Mouse (Mus musculus) R1 (cell line): ENCODE measurements around the gene Syn3.

Source experiments
- DNase-seq: peaks from one replicate; pipeline ENCODE4 v3.0.0-alpha.2; 2018; ENCODE audit warnings: low read depth, low spot score

The Syn3 gene

DNA sequence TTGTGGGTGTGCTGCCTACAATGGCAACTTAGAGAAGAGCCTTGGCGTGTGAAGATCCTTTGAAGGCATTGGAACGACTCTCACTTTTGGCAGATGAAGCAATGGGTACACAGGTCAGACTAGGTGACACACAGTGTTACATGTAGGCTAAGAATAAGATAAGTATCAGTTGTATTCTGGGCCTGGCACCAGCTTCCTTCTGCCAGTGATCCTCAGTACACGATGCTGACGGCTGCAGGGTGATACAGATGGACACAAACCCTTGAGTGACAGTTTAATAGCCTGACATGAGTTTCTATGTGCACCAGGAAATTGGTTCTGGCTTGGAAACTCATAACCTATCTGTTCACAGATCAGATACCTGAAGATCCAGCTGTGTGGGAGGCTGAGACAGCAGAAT, 391.0 kb downstream of the Syn3 start:
- DNase-seq, result no peak

DNA sequence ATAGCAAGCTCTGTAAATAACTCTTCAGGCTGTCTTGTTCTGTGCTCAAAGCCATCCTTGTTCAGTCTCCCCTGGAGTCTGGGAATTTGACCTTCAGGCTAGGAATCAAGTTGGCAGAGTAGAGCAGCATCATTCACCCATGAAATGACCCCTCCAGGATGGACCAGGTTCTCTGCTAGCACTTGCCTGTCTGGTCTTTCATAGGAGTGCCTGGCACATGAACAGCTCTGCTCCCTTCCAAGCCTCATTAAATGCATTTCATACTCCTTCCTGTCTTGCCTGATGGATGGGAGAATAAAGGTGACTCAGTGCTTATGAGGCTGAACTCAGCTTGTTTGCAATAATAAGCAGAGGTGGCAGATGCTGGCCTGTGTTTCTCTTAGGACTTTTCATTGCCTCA, 394.7 kb downstream of the Syn3 start:
- DNase-seq, result no peak

DNA sequence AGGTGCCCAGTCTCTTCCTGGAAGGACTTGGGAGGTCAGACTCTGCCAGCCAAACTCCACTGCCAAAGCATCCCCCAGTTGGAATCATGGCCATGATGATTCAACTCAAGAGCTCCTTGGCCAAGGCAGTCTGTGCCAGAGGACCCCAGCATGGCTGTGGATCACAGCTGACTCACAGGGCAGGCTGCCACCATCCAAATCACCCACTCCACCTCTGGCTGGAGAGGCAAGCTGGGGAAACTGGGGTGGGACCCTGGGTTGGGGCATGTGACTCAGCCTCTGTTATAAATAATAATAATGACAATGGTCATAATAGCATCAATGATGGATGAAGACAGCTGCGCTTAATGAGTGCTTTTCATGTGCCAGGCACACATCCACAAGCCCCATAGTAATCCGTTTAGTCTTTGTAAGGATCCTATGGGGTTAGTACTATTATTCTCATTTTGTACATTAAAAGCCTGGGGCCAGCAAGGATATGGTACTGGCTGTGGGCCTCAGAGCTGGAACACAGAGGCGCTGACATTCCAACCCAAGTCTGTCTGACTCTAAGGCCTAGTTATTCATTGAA, 398.3 kb downstream of the Syn3 start:
- DNase-seq, result no peak

DNA sequence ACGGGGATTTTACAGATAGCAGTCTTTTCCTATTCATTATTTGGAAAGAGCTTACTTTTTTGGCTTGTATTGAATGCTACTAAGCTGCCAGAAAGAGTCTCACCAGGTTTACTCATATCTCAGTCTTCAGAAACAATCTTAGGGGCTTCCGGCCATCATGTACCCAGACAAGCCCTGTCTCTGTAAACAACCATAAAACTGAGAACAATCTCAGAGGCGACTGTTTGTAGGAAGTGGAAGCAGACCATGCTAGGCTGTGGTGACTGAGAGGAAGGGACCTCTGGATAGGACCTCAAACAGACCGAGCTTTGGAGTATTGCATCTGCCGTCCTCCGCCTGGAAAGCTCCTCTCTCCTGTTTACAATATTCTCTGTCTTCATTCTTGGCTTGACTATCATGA, 400.3 kb downstream of the Syn3 start:
- DNase-seq, result no peak

DNA sequence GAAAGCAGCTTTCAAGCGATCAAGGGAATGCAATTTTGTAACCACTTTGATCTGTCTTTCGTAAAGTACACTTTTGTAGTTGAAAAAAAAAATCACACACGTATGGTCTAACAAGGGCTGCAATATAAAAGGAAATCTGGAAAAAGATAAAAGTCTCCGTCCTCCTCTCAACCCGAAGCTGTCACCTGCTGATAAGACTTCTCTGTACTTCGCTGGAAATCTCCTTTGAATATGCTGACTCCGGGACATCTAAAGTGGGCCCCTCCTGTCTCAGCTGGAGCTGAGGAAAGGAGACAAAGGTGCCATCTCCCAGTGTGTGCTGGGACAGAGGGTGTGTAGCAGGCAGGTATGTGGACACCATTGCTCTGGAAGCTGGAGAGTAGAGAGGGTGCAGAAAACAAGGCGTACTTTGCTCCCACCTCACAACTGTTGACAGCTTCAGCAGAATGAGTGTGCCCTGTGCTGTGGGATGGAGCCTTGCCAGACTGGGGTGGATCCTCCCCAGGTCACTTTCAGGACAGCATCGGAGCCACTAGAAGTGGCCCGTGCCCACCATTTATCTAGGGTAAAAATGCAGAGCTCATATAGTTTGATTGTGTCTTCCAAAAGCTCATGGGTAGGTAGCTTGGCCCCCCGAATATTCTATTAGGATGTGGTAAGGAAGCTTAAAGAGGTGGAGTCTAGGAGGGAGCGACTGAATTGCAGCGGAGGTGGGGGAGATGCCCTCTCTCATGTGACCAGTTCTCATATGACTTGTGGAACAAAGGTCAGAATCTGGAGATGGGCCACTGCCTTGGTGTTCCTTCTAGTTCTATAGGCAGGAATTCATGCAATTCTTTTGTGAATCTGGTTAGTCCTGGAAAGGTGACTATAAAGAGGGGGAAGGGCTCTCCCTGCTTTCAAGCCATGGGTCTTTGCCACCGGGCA, 405.3 kb downstream of the Syn3 start:
- DNase-seq, result peak; percentile 4

DNA sequence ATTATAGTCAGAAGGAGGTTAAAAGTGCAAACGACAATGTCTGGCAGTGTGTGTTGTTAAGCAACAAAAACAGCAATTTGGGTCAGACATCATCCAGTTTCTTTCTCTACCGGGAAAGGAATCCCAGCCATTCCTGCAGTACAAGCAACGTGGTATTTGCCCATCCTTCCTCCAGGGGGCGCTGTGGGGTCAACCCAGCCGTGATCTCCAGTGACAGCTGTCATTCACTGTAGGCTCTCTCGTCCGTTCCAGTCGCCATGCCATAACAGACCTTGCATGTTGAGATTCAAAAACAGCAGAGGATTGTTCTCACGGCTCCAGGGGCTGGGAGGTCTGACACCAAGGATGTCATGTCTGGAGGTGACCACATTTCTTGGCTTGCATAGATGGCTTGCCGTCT, 406.8 kb downstream of the Syn3 start:
- DNase-seq, result peak; percentile 65

DNA sequence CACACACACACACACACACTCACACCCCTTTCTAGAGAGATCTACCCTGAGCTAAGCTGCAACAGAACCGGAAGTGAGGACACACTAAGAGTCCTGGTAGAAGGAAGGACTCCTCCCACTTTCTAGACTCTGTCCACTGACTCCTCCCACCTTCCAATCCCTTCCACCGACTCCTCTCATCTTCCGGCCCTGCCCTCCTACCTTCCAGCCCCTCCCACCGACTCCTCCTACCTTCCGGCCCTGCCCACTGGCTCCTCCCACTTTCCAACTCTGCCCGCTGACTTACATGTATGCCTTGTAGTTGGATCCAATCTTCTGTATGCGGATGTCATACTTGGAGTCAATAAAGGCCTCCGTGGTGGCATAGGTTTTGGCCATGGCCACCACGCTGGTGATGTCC, 418.8 kb downstream of the Syn3 start:
- peak; percentile 93 for DNase-seq

DNA sequence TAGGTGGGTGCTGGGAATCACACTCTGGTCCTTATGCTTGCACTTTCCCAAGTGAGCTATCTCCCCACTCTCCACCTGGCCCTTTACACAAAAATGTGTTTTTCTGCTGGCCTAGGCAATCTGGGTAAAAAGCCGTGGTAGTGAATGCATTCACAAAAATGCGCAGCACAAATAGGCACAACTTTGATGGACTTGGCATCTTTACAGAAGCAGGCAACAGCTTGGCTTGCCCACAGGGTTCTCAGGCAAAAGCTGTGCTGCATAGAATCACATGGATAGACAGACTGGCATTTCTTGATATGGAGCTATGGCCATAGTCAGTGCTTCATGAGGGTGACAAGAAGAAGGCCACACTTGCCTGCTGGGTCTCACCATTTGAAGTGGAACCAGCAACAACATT, 419.9 kb downstream of the Syn3 start:
- no peak for DNase-seq

DNA sequence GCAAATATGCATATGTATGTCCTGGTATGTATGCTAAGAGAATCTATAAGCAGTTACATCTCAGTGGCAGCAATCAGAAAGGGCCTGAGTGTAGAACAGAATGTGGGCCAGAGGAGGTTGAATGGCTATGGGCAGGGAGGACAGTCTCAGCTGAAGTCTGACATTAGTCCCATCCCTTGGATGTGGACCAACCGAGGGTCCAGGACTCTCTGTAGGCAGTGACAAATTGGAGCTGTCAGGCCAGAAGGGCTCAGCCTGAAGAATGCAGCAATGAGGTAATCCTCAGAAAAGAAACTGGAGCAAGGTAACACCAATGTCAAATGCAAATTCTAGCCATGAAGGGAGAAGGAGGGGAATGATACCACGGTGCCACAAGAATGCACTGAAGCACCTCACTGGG, 421.4 kb downstream of the Syn3 start:
- DNase-seq, result no peak

DNA sequence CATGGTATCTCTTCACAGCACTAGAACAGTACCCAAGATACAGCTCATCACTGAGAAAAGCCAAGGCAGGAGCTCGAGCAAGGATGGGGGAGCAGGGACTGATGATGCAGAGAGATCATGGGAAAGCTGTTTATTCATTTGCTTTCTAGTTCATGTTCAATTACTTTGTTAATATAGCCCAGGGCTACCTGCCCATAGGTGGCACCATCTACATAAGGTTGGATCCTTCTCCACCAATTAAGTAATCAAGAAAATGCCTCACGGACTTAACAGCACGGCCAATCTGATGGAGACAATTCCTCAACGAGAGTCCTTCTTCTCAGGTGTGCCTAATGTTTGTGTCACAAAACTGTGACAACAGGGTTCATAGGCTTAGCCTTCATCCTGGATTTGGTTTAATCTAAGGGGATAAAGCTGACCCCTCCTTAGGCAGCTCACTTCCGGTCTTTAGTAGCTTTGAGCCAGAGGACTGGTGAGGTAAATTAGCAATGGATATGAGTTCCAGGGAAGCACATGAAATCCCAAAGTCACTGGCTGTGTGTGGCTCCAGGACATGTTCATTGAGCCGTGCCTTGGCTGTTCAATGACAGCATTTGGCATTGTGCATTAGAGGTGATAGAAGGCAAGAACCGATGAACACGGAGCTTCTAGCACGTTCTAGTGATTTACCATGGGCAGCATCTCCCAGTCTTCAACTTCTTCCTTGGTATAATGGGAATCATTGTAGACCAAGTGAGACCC, 423.6 kb downstream of the Syn3 start:
- no peak for DNase-seq

DNA sequence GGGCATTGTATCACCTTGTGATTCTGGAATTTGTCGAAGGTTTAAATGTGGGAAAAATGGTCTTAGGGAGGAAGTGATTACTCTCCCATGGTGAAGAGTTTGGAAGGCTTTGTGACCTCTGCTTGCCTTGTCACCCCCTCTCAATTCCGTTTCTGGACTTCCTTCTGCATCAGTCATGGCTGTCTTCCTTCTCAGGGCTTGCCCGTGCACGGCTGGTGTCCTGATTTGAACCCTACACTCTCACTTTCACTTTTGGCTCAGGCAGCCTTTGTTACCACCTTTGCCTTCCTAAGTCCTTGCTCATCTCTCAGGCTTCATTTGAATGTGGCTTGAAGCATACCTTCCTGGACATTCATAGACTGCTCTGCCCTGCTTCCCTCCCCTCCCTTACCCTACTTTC, 424.6 kb downstream of the Syn3 start:
- DNase-seq, result no peak

DNA sequence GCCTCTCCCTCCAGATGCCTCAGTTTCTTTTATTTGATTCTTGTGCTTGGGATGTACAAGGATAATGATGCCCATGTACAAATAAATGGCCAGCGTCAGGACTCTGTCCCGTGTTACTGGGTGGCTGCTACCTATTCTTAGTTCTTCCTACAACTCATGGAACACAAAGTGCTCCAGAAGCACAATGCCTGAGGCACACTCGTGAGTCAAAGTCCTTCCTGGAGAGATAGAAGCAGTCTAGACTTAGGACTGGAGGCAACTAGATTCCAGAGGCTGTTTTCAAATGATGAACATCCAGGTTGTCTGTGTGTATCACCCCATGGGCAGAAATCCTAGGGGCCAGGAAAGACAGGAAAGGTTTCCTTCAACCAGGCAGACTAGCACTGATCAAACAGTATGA, 427.9 kb downstream of the Syn3 start:
- DNase-seq, result no peak

DNA sequence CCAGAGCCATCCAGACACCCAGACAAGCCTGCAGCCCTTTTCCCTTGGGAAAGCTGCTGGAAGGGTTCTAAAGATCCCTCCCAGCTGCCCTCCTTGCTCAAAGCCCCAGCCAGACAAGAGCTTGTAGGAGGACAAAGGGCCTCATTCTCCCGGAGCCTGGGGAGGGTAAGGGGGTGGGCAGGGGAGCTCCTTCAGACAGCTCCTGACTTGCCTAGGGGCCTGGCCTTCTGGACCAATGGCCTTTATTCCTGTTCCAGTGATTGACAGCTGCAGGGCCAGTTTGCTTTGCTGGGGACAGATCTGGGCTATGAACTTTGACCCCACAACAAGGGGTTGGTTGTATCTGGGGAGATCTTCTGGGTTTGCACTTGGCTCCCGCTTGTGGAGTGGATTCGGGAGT, 429.4 kb downstream of the Syn3 start:
- no peak for DNase-seq

DNA sequence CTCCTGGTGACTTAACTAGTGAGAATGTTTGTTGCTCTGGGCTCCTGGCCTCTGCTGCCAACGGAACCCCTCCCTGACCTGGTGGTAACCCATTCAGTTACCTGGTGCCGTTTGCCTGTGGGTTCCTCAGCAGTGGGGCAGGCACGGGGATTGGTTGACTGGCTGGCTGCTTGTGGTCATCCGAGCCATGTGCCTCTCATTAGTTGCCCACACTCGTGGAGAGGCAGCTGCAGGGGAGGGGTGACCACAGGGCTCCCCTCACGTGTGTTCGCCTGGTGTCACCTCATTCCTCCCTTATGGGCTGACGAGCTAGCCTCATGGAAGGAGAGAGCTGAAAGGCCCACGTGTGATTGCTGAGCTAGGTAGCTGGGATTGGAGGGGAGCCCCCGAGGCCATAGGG, 430.8 kb downstream of the Syn3 start:
- no peak for DNase-seq

DNA sequence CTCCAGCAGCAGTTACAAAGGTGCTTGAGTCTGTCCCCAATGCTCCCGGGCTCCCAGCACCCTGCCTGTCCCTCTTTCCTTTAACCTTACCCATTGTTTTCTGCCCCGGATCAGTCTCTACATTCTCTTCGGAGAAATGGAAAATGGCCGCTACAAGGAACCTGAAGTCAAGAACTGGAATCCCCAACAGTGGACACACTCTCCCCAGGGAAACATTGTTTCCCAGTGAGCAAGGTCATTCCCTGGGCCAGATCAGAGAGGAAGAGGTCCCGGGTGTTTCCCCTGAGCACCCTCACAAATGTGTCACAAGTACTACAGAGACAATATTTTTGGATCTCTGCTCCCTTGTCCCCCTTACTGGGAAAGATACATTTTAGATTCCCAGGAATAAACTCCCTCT, 432.0 kb downstream of the Syn3 start:
- no peak for DNase-seq

DNA sequence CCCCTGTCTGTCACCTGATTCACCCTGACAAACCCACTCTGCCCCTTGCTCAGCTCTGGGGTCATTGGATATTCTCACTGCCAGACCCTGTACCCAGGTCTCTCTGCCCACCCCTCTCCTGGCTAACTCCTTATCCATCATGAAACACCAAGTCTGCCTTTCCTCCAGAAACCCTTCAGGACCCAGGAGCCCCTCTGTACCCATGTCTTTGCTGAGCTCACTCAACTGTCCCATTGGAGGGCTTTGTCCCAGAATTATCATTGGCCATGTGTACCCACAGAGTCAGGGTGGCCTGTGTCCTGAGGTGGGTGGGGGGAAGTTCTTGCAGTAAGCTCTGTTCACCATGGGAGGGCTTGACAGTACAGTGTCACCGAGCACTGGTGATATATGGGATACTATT, 433.0 kb downstream of the Syn3 start:
- DNase-seq, result no peak

DNA sequence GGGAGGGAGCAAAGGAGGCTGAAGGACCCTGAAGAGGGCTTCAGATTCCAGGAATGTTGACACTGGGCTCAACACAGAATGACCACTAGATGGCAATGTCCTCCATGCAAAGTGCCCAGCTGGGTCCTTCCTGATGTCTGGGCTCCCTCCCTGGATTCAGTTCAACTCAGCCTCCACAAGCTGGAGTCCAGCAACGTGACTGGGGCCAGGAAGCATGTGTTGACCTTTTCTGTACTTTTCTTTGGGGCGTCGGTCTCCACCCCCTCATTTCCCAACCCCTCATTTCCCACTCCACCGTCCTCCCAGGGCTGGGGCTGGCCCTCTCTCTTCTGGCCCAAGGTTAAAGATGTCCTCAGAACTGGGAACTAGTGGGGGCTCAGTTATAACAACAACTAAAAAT, 433.8 kb downstream of the Syn3 start:
- peak; percentile 62 for DNase-seq

DNA sequence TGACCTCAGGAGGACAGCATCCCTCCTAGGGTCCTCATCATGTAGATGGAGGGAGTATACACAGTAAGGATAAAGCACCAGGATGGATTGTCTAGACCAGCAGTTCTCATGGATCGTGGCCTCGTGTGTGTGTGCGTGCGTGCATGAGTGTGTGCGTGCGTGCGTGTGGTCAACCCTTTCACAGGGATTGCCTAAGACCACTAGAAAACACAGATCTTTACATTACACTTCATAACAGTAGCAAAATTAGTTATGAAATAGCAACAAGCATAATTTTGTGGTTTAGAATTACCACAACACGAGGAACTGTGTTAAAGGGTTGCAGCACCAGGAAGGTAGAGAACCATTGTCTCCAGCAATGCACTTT, 435.7 kb downstream of the Syn3 start:
- no peak for DNase-seq

DNA sequence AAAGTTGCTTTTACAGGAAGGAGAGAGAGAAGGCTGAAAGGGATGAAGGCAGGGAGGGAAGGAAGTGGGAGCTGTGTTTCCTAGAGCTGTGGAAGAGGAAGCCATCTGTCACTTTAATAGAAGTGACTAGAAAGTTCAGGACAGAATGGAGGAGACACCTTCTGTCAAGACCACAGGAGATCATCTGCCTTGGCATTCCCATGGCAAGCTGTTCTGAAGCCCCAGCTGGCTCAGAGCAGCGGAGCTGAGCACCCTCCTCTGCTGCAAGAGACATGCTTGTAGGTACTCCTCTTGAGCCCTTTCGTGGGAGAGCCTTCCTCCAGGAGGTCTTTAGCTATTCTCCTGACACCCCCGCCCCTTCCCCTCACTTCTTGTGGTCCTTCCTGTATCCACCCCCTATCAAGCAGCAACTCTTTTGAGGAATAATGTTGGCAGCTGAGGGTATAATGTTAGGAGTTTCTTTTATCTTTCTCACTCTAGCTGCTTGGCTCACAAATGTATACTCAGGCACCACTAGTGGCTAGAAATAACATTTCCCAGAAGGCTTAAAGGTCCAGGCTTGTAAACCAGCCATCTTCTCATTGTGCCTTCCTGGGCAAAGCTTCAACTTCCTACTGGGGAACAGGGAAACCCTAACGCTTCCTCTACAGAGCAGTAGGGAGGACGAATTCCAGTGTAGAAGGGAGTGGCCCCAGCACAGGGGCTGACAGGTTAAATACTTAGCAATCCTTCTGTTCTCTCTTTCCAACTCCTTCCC, 436.3 kb downstream of the Syn3 start:
- no peak for DNase-seq

DNA sequence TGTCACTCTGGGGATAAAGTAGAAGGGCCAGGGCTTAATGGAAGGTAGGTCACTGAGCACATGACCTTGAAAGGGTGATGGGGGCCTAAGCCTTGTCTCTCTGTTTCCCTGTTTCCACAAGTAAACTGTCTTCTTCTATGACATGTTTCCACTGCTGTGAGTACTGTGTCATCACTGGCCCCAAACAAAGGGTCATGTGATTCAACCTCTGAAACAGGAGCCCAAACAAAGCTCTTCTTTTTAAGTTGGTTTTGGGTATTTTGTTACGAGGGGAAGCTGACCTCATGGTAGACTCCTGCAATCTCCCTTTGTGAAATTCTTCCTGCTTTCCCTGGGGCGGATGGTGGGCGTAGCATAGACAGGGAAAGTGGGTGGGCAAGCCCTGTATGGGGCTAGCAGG, 438.4 kb downstream of the Syn3 start:
- no peak for DNase-seq

DNA sequence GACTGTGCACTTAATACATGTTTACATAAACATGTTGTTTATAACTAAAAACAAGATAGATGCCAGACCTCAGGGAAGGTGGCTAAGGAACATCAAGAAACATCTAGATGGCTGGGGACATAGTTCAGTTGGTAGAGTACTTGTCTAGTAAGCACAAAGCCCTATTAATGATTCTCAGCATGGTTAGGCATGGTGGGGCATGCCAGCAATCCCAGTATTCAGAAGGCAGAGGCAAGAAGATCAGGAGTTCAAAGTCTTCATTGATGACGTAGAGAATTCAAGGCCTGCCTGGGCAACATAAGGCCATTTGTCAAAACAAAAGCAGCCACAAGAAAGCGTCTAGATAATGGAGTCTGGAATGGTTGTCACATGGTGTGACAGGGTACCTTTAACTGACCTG, 441.0 kb downstream of the Syn3 start:
- DNase-seq, result no peak

DNA sequence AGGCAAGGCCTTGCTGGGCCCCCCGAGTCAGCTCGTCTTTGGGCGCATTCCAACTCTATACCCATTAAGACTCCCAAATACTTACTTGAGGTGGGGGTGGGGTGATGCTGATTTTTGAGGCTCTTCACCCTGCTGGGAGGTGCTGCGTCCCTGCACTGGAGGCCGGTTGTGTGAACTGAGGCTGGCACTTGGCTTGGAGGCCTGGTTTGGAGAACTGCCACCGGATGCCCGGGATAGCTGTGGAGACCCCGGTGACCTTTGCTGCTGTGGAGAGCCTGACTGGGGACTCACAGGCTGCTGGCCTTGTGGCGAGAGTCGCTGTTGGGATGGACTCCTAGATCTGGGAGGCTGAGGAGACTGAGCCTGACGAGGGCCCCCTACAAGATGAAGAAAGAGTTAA, 441.4 kb downstream of the Syn3 start:
- DNase-seq, result no peak
